Mouse (Mus musculus): ENCODE measurements around the gene Sigmar1. TPM values are rescaled to one million over a fixed set of nuclear protein-coding genes. Genes with fewer than 3 reads are reported as not detected.
"Not testable (repeated sequence)": the region's sequence is repeated elsewhere in the genome, so short reads cannot be mapped to it uniquely, and the experiment has no call there.

Gene Sigmar1
- total RNA-seq (2021) (10 to 100 TPM; 19.6 to 20.7 TPM), polyA plus RNA-seq (2012; rRNA removed) (33.2 and 47.7 TPM in 2 replicates)
- long read RNA-seq, transcript Sigmar1-201 (4 exons, 1,640 nt), result major isoform, 21 of 30 reads
- long read RNA-seq, partial matches to known transcripts, result 0 of 30 reads
- long read RNA-seq, other reads (novel, unspliced or antisense), result 4 of 30 reads

GRCm38 (mm10) chr4:41755338-41756305, at the start of gene Sigmar1:
Gene Sigmar1, minus strand, starts transcription at chr4:41756157.
- TF ChIP-seq CTCF (IDR thresholded peaks at IDR 0.05), result peak; percentile 95
- peak; percentile 67; the same call in 1 of the 2 replicates for TF ChIP-seq EP300 (IDR thresholded peaks at IDR 0.05; ENCODE audit: insufficient read depth, low read depth, low read length)
- TF ChIP-seq POLR2A (IDR thresholded peaks at IDR 0.05; ENCODE audit: insufficient read depth, low read depth, low read length), result peak; percentile 53
- Histone ChIP-seq H3K9ac (ENCODE audit: low read depth, low read length) (peak within 1 kb of the TSS; percentile 84), H3K27me3 (ENCODE audit: control insufficient read depth, insufficient read depth, low read length) (no peaks in the 10 kb centered on the region), H3K79me2 (replicated peaks; ENCODE audit: control insufficient read depth, insufficient read depth, low read length) (no peaks in the 10 kb centered on the region), H3K27ac (peak within 1 kb of the TSS; percentile 99), H3K36me3 (ENCODE audit: control insufficient read depth, insufficient read depth, low read length) (no peaks in the 10 kb centered on the region), H3K4me1 (ENCODE audit: control insufficient read depth, insufficient read depth, low read length) (peaks cover 1% of the 10 kb centered on the region), H3K4me3 (peak within 1 kb of the TSS; percentile 83)
- intact Hi-C loops (cut with DNase I), result loop anchor here (1.0 kb wide), 1 partner anchor 14 kb away; no protein-coding TSS in a partner anchor
- DNase-seq, result peak; percentile 90 to 91
- under 1% methylated on average over 57 of the region's 57 CpGs for WGBS

- DNase-seq; H3K36me3 ChIP-seq (ENCODE audit: control insufficient read depth, insufficient read depth, low read length); H3K27ac ChIP-seq; H3K79me2 ChIP-seq (replicated peaks; ENCODE audit: control insufficient read depth, insufficient read depth, low read length); H3K4me3 ChIP-seq; intact Hi-C loops (cut with DNase I); H3K27me3 ChIP-seq (ENCODE audit: control insufficient read depth, insufficient read depth, low read length); H3K4me1 ChIP-seq (ENCODE audit: control insufficient read depth, insufficient read depth, low read length); H3K9ac ChIP-seq (ENCODE audit: low read depth, low read length): not testable (repeated sequence)
- 62% methylated on average over 3 of the region's 3 CpGs for WGBS
Observed at GRCm38 (mm10) chr4:41783197-41783596, 27.2 kb upstream of the Sigmar1 start.

GRCm38 (mm10) chr4:41782711-41783110, 26.8 kb upstream of the Sigmar1 start:
- H3K79me2 ChIP-seq (replicated peaks; ENCODE audit: control insufficient read depth, insufficient read depth, low read length); H3K36me3 ChIP-seq (ENCODE audit: control insufficient read depth, insufficient read depth, low read length); H3K9ac ChIP-seq (ENCODE audit: low read depth, low read length); DNase-seq; H3K27ac ChIP-seq; H3K4me3 ChIP-seq; H3K4me1 ChIP-seq (ENCODE audit: control insufficient read depth, insufficient read depth, low read length); intact Hi-C loops (cut with DNase I); H3K27me3 ChIP-seq (ENCODE audit: control insufficient read depth, insufficient read depth, low read length): not testable (repeated sequence)
- WGBS, result 55% methylated on average over 4 of the region's 4 CpGs

- H3K4me1 ChIP-seq (ENCODE audit: control insufficient read depth, insufficient read depth, low read length); H3K79me2 ChIP-seq (replicated peaks; ENCODE audit: control insufficient read depth, insufficient read depth, low read length); H3K4me3 ChIP-seq; H3K27ac ChIP-seq; H3K27me3 ChIP-seq (ENCODE audit: control insufficient read depth, insufficient read depth, low read length); intact Hi-C loops (cut with DNase I); H3K9ac ChIP-seq (ENCODE audit: low read depth, low read length); H3K36me3 ChIP-seq (ENCODE audit: control insufficient read depth, insufficient read depth, low read length): not testable (repeated sequence)
- peak in 1 of 2 experiments; percentile 27 for DNase-seq
- 17% methylated on average over 16 of the region's 21 CpGs for WGBS
Observed at GRCm38 (mm10) chr4:41781748-41782485, 26.0 kb upstream of the Sigmar1 start.

GRCm38 (mm10) chr4:41781271-41781670, 25.3 kb upstream of the Sigmar1 start:
- H3K36me3 ChIP-seq (ENCODE audit: control insufficient read depth, insufficient read depth, low read length); H3K4me1 ChIP-seq (ENCODE audit: control insufficient read depth, insufficient read depth, low read length); H3K27me3 ChIP-seq (ENCODE audit: control insufficient read depth, insufficient read depth, low read length); H3K4me3 ChIP-seq; H3K27ac ChIP-seq; H3K79me2 ChIP-seq (replicated peaks; ENCODE audit: control insufficient read depth, insufficient read depth, low read length); H3K9ac ChIP-seq (ENCODE audit: low read depth, low read length); intact Hi-C loops (cut with DNase I): not testable (repeated sequence)
- peak in 1 of 2 experiments; percentile 45 for DNase-seq
- WGBS, result 27% methylated on average over 9 of the region's 9 CpGs

GRCm38 (mm10) chr4:41775840-41776239, 19.9 kb upstream of the Sigmar1 start:
- H3K4me1 ChIP-seq (ENCODE audit: control insufficient read depth, insufficient read depth, low read length); H3K27me3 ChIP-seq (ENCODE audit: control insufficient read depth, insufficient read depth, low read length); H3K79me2 ChIP-seq (replicated peaks; ENCODE audit: control insufficient read depth, insufficient read depth, low read length); H3K36me3 ChIP-seq (ENCODE audit: control insufficient read depth, insufficient read depth, low read length); H3K9ac ChIP-seq (ENCODE audit: low read depth, low read length); H3K4me3 ChIP-seq; DNase-seq; H3K27ac ChIP-seq: not testable (repeated sequence)
- intact Hi-C loops (cut with DNase I), result loop anchor here (2.0 kb wide), 1 partner anchor 17 kb away; no protein-coding TSS in a partner anchor
- WGBS, result 86% methylated on average over 1 of the region's 1 CpGs

- not testable (repeated sequence) for H3K4me1 ChIP-seq (ENCODE audit: control insufficient read depth, insufficient read depth, low read length)
- WGBS, result 77% methylated on average over 3 of the region's 3 CpGs
- H3K27ac ChIP-seq, result peak overlapping the region; percentile 59
Observed at GRCm38 (mm10) chr4:41774506-41774905, 18.5 kb upstream of the Sigmar1 start.

GRCm38 (mm10) chr4:41774002-41774401, 18.0 kb upstream of the Sigmar1 start, which contains the start of gene Ccl27a:
Gene Ccl27a, minus strand, starts transcription at chr4:41774247.
- H3K27ac ChIP-seq, result peak within 1 kb of the TSS; percentile 59
- WGBS, result 8% methylated on average over 12 of the region's 14 CpGs

More at GRCm38 (mm10) chr4:41774506-41774905, 18.5 kb upstream of the Sigmar1 start:
- intact Hi-C loops (cut with DNase I), result loop anchor here (2.0 kb wide), 1 partner anchor 16 kb away; no protein-coding TSS in a partner anchor
- H3K79me2 ChIP-seq (replicated peaks; ENCODE audit: control insufficient read depth, insufficient read depth, low read length); H3K4me3 ChIP-seq; H3K36me3 ChIP-seq (ENCODE audit: control insufficient read depth, insufficient read depth, low read length); H3K27me3 ChIP-seq (ENCODE audit: control insufficient read depth, insufficient read depth, low read length); DNase-seq; H3K9ac ChIP-seq (ENCODE audit: low read depth, low read length): not testable (repeated sequence)

More at GRCm38 (mm10) chr4:41774002-41774401, 18.0 kb upstream of the Sigmar1 start, which contains the start of gene Ccl27a:
- Histone ChIP-seq H3K9ac (ENCODE audit: low read depth, low read length) (peak within 1 kb of the TSS; percentile 46; the same call in 1 of the 2 replicates), H3K4me3 (peak within 1 kb of the TSS; percentile 39; the same call in 1 of the 2 replicates)
- not testable (repeated sequence) for H3K27me3 ChIP-seq (ENCODE audit: control insufficient read depth, insufficient read depth, low read length); H3K4me1 ChIP-seq (ENCODE audit: control insufficient read depth, insufficient read depth, low read length); H3K79me2 ChIP-seq (replicated peaks; ENCODE audit: control insufficient read depth, insufficient read depth, low read length); H3K36me3 ChIP-seq (ENCODE audit: control insufficient read depth, insufficient read depth, low read length)
- DNase-seq, result peak; percentile 77 to 84
- intact Hi-C loops (cut with DNase I), result loop anchor here (2.0 kb wide), 1 partner anchor 15 kb away; no protein-coding TSS in a partner anchor
